21 mouse cellular contexts compared by ENCODE assay signal in the genomic region with DNA sequence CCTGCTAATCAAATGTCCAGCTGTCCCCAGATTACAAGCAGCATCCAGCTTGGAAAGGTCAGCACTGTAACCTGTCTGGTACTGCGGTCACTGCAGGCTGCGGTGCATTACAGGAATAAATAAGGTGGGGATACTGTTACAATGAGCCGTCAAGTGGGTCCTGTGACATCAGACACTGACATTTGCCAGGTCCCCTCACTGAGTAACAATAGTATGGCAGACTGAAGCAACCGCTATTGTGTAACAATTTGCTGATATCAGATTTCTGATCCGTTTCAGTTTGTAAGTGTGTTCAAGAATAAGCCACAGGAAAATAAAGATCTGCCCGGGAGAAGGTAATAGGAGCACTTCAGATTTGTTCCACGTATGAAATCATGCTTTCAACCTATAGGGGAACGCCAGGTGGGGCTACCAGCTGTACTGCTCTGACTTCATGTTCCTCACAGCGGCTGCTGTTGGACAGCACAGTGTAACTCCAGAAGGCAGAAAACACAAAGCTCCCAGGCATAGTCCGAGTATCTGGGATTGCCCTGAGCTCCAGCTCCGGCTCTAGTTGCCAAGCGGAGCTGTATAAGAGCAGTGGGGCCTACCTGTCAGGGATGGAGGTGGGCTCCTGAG.
"Had no signal": no experiment of that assay in that cellular context is flagged by ENCODE, and none has a peak within 500 bp of the region (broad histone marks: within the 10 kb centered on the region; RNA-seq: fewer than 3 reads in every experiment).

No protein-coding gene starts in this region.

- H3K9ac ChIP-seq: limb, embryonic 15.5 days; liver, embryonic 12.5 days; liver, embryonic 15.5 days; midbrain, embryonic 15.5 days; neural tube, embryonic 12.5 days; neural tube, embryonic 15.5 days had no signal

- H3K4me3 ChIP-seq: layer of hippocampus, adult 2 months; limb, embryonic 15.5 days; liver, embryonic 12.5 days; liver, embryonic 15.5 days; megakaryocyte, embryonic 14.5 days; midbrain, embryonic 10.5 days; midbrain, embryonic 15.5 days; neural tube, embryonic 12.5 days; neural tube, embryonic 15.5 days had no signal

- H3K4me1 ChIP-seq: liver, embryonic 12.5 days; liver, embryonic 15.5 days; midbrain, embryonic 10.5 days; midbrain, embryonic 15.5 days; neural tube, embryonic 12.5 days had no signal

- ATAC-seq: liver, embryonic 12.5 days had no signal

- H3K27ac ChIP-seq: kidney, postnatal 0 days; layer of hippocampus, adult 2 months; limb, embryonic 15.5 days; liver, embryonic 12.5 days; liver, embryonic 15.5 days; midbrain, embryonic 10.5 days; midbrain, embryonic 15.5 days; neural tube, embryonic 12.5 days; neural tube, embryonic 15.5 days; stomach, postnatal 0 days had no signal

- H3K4me2 ChIP-seq: limb, embryonic 15.5 days; liver, embryonic 12.5 days; liver, embryonic 15.5 days; midbrain, embryonic 15.5 days; neural tube, embryonic 12.5 days; neural tube, embryonic 15.5 days had no signal

- H3K27me3 ChIP-seq: limb, embryonic 15.5 days; liver, embryonic 12.5 days; liver, embryonic 15.5 days; megakaryocyte, embryonic 14.5 days; midbrain, embryonic 15.5 days; neural tube, embryonic 12.5 days; neural tube, embryonic 15.5 days had no signal

- H3K9me3 ChIP-seq: limb, embryonic 15.5 days; liver, embryonic 12.5 days; liver, embryonic 15.5 days; megakaryocyte, embryonic 14.5 days; midbrain, embryonic 10.5 days; midbrain, embryonic 15.5 days; neural tube, embryonic 12.5 days; neural tube, embryonic 15.5 days had no signal

- DNase-seq: kidney, adult 2 months; kidney, postnatal 25 days; layer of hippocampus, adult 9-11 months; lung, adult 2 months; right cerebral cortex, adult 18-20 months; right cerebral cortex, postnatal 14 days; right cerebral cortex, postnatal 4 days; thymus, adult 2 months; thymus, postnatal 14 days; thymus, postnatal 4 days had no signal
